Mouse (Mus musculus): Measurements from ENCODE around the gene Zfp523.
A peak's percentile ranks its signal among the peaks of the same experiment; 100 is the strongest.

Zfp523 gene

GRCm38 (mm10) chr17:28161310-28161881 lies 15.5 kb upstream of the Zfp523 start:
- DNase-seq, result no peak

DNA sequence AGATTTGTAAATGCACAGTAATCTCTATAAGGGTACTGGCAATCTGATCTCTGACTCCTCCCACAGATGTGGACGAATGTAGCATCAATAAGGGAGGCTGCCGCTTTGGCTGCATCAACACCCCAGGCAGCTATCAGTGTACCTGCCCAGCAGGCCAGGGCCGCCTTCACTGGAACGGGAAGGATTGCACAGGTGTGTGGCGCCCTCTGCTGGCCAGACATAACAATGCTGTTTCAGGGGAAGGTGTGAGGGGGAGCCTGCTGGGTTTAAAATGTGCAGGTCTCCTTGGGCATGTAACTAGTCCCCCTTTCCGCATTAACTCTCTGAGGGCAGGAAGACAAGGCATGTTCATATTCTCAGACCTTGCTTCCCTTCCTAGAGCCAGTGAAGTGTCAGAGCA lies 13.3 kb upstream of the Zfp523 start:
- peak; percentile 57 for DNase-seq

GRCm38 (mm10) chr17:28170460-28171305 lies 6.2 kb upstream of the Zfp523 start:
- DNase-seq, result no peak

GRCm38 (mm10) chr17:28172690-28173089 lies 4.2 kb upstream of the Zfp523 start:
- no peak for DNase-seq

GRCm38 (mm10) chr17:28177540-28178046 lies 664 bp downstream of the Zfp523 start:
- no peak for DNase-seq

DNA sequence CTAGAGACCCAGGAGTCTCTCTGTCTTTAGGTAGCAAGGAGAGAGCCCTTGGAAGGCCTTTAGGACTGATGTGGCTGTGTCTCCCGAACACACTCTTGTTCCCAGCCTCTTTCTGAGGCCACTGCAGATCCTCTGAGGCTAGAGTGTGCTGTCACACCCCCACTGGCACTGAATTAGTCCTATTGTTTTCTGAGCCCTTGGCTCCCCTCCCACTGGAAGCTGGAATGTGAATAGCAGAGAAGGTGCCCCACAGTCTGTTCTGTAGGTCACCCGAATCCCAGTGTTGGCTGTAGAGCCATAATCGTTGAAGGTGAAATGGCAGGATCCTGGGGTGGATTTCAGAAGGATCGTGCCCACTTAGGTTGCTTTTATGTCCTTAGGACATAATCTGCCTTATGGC lies 3.4 kb downstream of the Zfp523 start:
- DNase-seq, result no peak

DNA sequence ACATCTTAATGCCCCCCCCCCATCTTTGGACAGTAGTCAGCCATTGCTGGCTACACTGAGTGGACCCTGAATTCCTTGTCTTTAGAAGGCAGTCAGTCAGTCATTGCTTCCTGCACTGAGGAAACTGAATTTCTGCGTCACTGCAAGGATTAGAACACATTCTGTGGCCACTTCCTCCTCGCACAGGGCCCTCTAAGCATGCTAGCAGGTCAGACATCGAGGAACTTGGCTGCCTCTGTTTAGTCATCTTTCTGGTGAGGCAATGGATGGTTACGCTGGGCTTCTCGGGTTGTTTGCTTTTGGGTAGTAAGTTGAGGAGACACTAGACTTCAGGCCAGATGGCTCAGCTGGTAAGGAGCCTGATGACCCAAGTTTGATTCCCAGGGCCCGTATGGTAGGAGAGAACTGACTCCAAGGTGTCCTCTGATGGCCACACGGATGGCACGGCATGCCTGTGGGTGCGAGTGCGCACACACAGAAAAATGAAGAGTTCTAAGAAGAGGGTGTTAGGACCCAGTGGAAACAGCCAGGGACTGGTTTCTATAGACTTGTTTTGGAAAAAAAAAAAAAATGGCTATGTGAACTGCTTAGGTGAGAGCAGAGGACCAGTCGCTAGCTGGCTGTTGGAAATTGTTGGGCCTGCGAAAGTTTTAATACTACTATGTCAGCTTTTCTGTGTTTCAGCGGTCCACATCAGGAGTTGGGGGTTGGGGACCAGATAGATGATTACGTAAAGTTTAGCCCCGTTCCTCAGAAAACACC lies 4.0 kb downstream of the Zfp523 start:
- DNase-seq, result no peak

DNA sequence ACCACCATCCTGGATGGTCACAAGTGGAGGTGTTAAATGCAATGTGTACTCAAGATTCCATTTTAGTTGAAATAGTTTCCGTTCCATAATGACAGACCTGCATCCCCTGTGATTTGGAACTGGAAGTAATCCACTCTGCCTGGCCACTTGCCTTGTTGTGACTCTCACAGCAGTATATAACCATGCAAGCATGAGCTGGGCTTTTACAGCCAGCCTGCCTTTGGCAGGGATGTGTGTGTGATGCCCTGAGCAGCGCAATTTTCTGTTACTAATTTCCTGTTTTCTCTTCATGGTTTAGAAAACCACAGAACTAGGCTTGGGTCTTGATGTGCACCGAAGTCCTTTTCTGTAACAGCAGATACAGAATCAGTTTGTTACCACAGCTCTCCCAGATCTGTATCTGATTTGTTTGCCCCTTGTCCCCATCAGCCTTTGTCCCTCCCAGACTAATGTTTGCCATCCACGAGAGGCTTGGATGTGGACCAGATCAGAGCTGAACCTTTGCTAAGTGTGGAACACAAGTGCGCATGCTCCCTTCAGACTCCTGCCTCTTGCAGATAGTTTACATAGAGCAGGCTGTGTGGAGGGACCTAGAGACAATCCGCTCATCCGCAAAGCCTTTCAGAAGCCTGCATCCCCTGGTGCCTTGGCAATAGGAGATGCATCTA lies 8.2 kb downstream of the Zfp523 start:
- DNase-seq, result no peak

- DNase-seq, result no peak
These were observed 11.4 kb downstream of the Zfp523 start for GRCm38 (mm10) chr17:28188313-28188712.

- no peak for DNase-seq
These were observed 15.8 kb downstream of the Zfp523 start for GRCm38 (mm10) chr17:28192754-28193153.

GRCm38 (mm10) chr17:28193559-28193958 lies 16.6 kb downstream of the Zfp523 start:
- no peak for DNase-seq

GRCm38 (mm10) chr17:28195033-28195432 lies 18.1 kb downstream of the Zfp523 start:
- no peak for DNase-seq

GRCm38 (mm10) chr17:28197646-28198045 lies 20.7 kb downstream of the Zfp523 start:
- DNase-seq, result no peak

GRCm38 (mm10) chr17:28201982-28202381 lies 25.1 kb downstream of the Zfp523 start:
- DNase-seq, result no peak

DNA sequence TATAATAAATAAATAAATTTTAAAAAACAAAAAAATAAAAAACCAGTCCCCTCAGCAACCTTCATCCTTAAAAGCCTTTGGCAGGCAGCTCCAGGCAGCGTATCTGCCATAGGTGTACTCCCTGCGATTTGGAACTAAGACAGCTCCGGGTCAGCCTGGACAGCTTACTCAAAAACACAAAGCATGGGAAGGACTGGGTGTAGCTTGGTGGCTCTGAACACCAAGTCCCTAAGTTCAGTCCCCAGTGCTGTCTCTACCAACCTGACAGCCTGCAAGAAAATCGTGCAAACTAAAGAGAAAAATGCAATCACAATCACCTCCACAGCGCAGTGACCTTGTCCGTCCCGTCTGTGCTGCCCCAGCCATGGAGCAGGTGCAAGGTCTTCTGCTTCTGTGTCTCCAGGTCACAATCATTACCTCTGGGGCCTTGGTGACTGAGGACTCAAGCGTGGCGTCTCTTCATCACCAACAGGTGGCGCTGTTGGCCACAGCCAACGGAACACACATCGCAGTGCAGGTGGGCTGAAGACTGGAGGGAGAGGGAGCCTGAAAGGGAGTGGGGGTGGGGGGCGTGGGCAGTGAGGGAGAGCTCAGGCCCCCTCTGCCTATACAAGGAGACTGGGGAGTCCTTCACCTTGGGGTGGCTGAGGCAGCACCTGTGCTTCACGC lies 27.3 kb downstream of the Zfp523 start:
- peak; percentile 31 for DNase-seq

- no peak for DNase-seq
These were observed 28.5 kb downstream of the Zfp523 start for GRCm38 (mm10) chr17:28205443-28205842.

DNA sequence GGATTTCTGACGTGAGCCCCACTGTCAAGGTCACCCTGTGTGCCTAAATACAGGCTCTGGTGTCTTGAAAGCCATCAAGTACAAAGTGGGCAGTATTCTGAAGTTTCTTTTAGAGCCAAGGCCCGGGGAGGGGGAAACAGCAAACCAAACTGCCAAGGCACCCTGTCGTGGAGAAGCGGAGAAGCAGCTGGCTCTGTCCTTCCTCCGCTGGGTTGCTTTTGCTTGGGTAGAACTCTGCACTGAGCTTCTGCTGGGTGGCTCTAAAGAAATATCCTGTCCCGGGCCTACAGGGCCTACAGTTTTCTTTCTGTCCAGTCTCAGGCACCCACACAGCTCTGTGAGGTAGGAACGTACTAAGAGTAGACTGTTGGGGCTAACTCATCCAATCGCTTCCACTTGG lies 30.2 kb downstream of the Zfp523 start:
- no peak for DNase-seq

DNA sequence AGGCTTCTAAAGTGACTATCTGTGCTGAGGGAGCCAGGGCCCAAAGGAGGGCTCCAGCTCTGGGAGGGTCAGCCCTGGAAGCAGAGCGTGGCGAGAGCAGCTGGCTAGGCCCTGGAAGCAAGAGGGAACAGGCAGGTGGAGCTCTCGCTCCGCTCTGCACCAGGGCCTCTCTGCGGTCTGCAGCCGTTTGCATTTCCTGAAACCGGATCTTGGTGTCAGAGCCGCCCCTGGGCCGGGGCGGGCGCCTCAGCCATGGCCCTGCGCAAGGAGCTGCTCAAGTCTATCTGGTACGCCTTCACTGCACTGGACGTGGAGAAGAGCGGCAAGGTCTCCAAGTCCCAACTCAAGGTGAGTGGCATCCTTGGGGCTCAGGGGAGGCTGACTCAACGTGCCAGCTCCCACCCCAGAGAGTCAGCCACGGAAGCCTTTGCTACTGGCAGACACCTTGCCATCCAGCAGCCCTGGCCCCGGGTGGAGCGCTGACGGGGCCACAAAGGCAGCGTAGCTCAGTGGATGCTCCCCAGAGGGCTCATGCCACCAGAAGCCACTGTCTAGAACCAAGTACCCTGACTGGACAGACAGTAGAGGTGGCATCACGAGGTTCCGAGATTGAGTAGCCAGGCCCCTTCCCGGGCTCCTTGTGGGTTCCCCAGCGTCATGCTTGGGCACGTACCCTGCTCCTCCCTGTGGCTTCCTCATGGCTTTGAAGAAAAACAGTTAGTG lies 30.8 kb downstream of the Zfp523 start, which contains the start of gene Def6:
Def6 (plus strand) TSS at position 188 of the 723 bp plus-strand sequence.
- no peak for DNase-seq

- DNase-seq, result no peak
These were observed 31.3 kb downstream of the Zfp523 start for GRCm38 (mm10) chr17:28208314-28208612.

DNA sequence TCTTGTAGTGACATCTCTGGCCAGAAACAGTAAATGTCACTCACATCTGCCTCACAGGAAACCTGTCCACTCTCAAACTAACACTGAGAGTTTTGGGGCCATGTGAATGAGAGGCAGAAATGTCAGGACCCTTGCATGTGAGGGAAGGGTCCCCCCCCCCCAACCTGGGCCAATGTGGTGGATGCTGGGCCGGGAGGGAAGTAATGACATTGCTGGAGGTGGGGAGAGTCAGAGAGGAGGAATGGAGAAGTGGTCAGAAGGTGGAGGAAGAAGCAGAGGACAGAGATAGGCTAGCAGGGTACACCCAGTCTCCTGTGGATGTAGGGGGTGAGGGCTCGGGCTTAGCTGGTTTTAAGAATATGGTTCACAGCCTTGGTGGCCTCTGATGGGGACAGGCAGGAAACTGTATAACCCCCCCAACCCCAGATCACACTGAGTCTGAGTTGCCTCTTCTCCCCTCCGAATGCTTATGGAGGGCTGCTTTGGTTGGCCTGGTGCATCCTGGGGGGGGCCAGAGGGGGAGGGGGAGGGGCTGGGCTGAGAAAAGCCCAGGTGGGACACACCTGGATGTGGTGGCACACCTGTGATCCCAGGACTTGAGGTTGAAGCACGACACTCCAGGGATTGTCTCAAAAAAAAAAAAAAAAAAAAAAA lies 32.7 kb downstream of the Zfp523 start:
- DNase-seq, result no peak

DNA sequence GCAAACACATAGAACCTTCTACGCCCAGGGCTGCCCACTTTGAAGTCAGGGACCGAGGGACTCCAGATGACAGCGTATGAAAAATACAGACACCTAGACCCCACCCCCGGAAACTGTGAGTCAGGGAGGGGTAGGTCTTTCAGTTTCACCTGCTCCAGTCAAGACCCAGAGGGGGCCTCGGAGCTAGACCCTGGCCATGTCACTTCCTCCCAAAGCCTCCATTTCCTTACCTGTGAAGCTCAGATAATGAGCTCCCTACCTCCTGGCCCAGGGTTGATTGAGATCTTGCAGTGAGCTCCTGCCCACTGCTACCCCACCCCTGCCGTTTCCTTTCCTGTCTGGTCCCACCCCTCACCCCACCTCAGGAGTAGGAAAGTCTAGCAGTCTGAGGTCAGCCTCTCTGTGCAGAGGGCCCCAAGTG lies 35.0 kb downstream of the Zfp523 start:
- no peak for DNase-seq
